Mouse (Mus musculus) gastrocnemius, adult 18-20 months (tissue): ENCODE results near the gene Gpr31b. TPM values are rescaled to one million over a fixed set of nuclear protein-coding genes. Genes with fewer than 3 reads are reported as not detected.

Experiments used
- total RNA-seq, 2 experiments: library from RNA; stranded (reverse); gene quantifications; 2 replicates each; pipeline ENCODE4 v1.2.3; 2021

The Gpr31b gene
- total RNA-seq, 2 experiments from 2014 or later = not detected

Other genes starting within 250 kb of the Gpr31b start
- gene Mas1, start 184.2 kb downstream of the Gpr31b start, total RNA-seq = under 1 TPM in 1 of 2 experiments, not detected in 1; 0.19 TPM
- 1 to 10 TPM; 4.4 to 4.7 TPM for gene Mrgprh, start 176.3 kb downstream of the Gpr31b start, total RNA-seq
- gene Pnldc1, start 142.1 kb downstream of the Gpr31b start, total RNA-seq = under 1 TPM; 0.18 to 0.31 TPM
- 100 to 1,000 TPM; 167 to 180 TPM for gene Tcp1, start 136.6 kb downstream of the Gpr31b start, total RNA-seq
- 100 to 1,000 TPM; 103 to 121 TPM for gene Mrpl18, start 136.0 kb downstream of the Gpr31b start, total RNA-seq
- gene Acat3, start 111.7 kb downstream of the Gpr31b start, total RNA-seq = not detected
- gene Acat2, start 91.5 kb downstream of the Gpr31b start, total RNA-seq = 1 to 10 TPM; 3.0 to 3.1 TPM
- 10 to 100 TPM; 24.2 to 25.7 TPM for gene Wtap, start 58.1 kb downstream of the Gpr31b start, total RNA-seq
- 100 to 1,000 TPM; 418 to 433 TPM for gene Sod2, start 45.5 kb downstream of the Gpr31b start, total RNA-seq
- under 1 TPM; 0.25 to 0.38 TPM for gene Tcp10b, start 8.8 kb upstream of the Gpr31b start, total RNA-seq
- gene Unc93a, start 79.5 kb upstream of the Gpr31b start, total RNA-seq = not detected
- gene Smok2a, start 168.9 kb upstream of the Gpr31b start, total RNA-seq = not detected
- not detected for gene Smok2b, start 178.0 kb upstream of the Gpr31b start, total RNA-seq